Mouse (Mus musculus) forelimb bud, embryonic 11.5 days (tissue): ENCODE measurements at regions not wholly inside any gene's neighbourhood (a gene's known extent, or its start where the extent isn't known, plus 50 kb on each side); places are given as distances from the start of the nearest gene placed in this dataset.

Experiments
- DNase-seq: peaks from one replicate; pipeline ENCODE4 v3.0.0-alpha.2; 2012; ENCODE audit warnings: low read depth, low spot score

GRCm38 (mm10) chr17:52448701-52449100 is 153.8 kb upstream of the Kcnh8 start:
- no peak for DNase-seq

- DNase-seq: no peak
These were observed 143.1 kb upstream of the Kcnh8 start for GRCm38 (mm10) chr17:52459303-52459996.

- DNase-seq: no peak
These were observed 142.5 kb upstream of the Kcnh8 start for GRCm38 (mm10) chr17:52459997-52460387.

- DNase-seq: no peak
These were observed 141.2 kb upstream of the Kcnh8 start for GRCm38 (mm10) chr17:52461264-52461663.

- peak; percentile 50 for DNase-seq
These were observed 140.8 kb upstream of the Kcnh8 start for GRCm38 (mm10) chr17:52461709-52462141.

- no peak for DNase-seq
These were observed 140.1 kb upstream of the Kcnh8 start for GRCm38 (mm10) chr17:52462361-52462760.

- no peak for DNase-seq
These were observed 134.0 kb upstream of the Kcnh8 start for GRCm38 (mm10) chr17:52468464-52468863.

GRCm38 (mm10) chr17:52479327-52480086 is 123.0 kb upstream of the Kcnh8 start:
- DNase-seq: no peak

GRCm38 (mm10) chr17:52480087-52480638 is 122.3 kb upstream of the Kcnh8 start:
- DNase-seq: no peak

GRCm38 (mm10) chr17:52506760-52507159 is 95.7 kb upstream of the Kcnh8 start:
- no peak for DNase-seq

- DNase-seq: no peak
These were observed 72.2 kb upstream of the Kcnh8 start for GRCm38 (mm10) chr17:52530260-52530659.
